Mouse (Mus musculus) heart, embryonic 14.5 days (tissue): ENCODE measurements around the gene Rnasel. TPM values are rescaled to one million over a fixed set of nuclear protein-coding genes. Genes with fewer than 3 reads are reported as not detected.

Source experiments
- ATAC-seq: fragments of 200-750 bp; cut with Nextera tagmentation; 2 replicates; pipeline ENCODE4 v1.8.0; 2017; ENCODE audit warnings: low read depth, moderate TSS enrichment; ENCODE audit not compliant: insufficient number of reproducible peaks, insufficient read depth, low FRiP score
- H3K27ac ChIP-seq, 2 experiments: fragments of 200-500 bp in 1 of 2; fragments of 300-500 bp in 1 of 2; sonication (generic) in 1 of 2; replicated peaks in 1 of 2; 2 replicates each; pipeline ENCODE4 v1.5.1; 2012 to 2014; ENCODE audit warnings: low read depth in 2 of 2, low read length in 2 of 2, control low read depth in 1 of 2, mild to moderate bottlenecking in 1 of 2, mixed read lengths in 1 of 2; ENCODE audit not compliant: control insufficient read depth in 1 of 2, insufficient read depth in 1 of 2
- H3K27me3 ChIP-seq: fragments of 300-500 bp; sonication (generic); 2 replicates; pipeline ENCODE4 v1.6.1; 2014; ENCODE audit warnings: mild to moderate bottlenecking, low read length, control low read depth; ENCODE audit not compliant: control insufficient read depth, insufficient read depth
- H3K36me3 ChIP-seq: fragments of 300-500 bp; sonication (generic); 2 replicates; pipeline ENCODE4 v1.6.1; 2014; ENCODE audit warnings: mild to moderate bottlenecking, control low read depth, low read length, mixed read lengths; ENCODE audit not compliant: control insufficient read depth, insufficient read depth
- H3K4me1 ChIP-seq, 2 experiments: fragments of 200-500 bp in 1 of 2; fragments of 300-500 bp in 1 of 2; sonication (generic) in 1 of 2; 2 replicates each; pipeline ENCODE4 v1.6.1; 2012 to 2014; ENCODE audit warnings: low read length in 2 of 2, control low read depth in 1 of 2, mixed read lengths in 1 of 2; ENCODE audit not compliant: control insufficient read depth in 2 of 2, insufficient read depth in 2 of 2
- H3K4me2 ChIP-seq: fragments of 300-500 bp; sonication (generic); 2 replicates; pipeline ENCODE4 v1.6.1; 2014; ENCODE audit warnings: mild to moderate bottlenecking, low read length
- H3K4me3 ChIP-seq, 2 experiments: fragments of 200-500 bp in 1 of 2; fragments of 300-500 bp in 1 of 2; sonication (generic) in 1 of 2; 2 replicates each; pipeline ENCODE4 v1.5.1; 2012 to 2014; ENCODE audit warnings: low read length in 2 of 2, mild to moderate bottlenecking in 2 of 2, control low read depth in 1 of 2, low read depth in 1 of 2, moderate library complexity in 1 of 2; ENCODE audit not compliant: control insufficient read depth in 1 of 2, insufficient read depth in 1 of 2
- H3K9ac ChIP-seq: fragments of 300-500 bp; sonication (generic); 2 replicates; pipeline ENCODE4 v1.6.1; 2014; ENCODE audit warnings: mild to moderate bottlenecking, low read length
- H3K9me3 ChIP-seq: fragments of 300-500 bp; sonication (generic); 2 replicates; pipeline ENCODE4 v1.6.1; 2016; ENCODE audit warnings: low read length, control low read depth; ENCODE audit not compliant: control insufficient read depth
- WGBS: fragments of 180-500 bp; shearing (Covaris S2); extraction: QIAGEN DNeasy Blood & Tissue Kit; methylation state at CpG from one replicate; pipeline ENCODE4 v1.1.7; 2014; 5-methylcytosine and 5-hydroxymethylcytosine counted together
- polyA plus RNA-seq: library from polyadenylated mRNA; unstranded; fragments of >200 nt; fragmentation: Nextera tagmentation; extraction: Ambion mirVana; gene quantifications from 2 replicates; pipeline ENCODE4 v1.2.1, GENCODE M21; 2014

Gene Rnasel
- polyA plus RNA-seq, 1 experiment from 2014 or later, result 26.7 TPM

DNA sequence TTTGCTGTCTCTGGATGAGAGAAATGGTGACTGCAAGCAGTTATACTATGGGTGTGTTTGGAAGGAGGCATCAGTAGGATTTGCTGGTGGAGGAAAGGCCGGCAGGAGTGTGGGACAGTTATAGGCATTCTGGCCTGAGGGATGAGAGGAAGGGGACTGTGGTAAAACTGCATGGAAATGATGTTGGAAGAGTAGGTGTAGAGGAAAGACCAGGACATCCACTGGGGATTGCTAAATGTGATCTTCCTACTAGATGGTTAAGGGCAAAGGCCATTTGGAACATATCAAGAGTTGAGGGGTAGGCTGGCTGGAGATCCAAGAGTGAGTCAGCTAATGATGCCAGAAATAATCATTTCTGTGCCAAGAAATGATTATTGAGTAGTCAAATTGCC, 21.5 kb downstream of the Rnasel start:
- no peak for ATAC-seq

DNA sequence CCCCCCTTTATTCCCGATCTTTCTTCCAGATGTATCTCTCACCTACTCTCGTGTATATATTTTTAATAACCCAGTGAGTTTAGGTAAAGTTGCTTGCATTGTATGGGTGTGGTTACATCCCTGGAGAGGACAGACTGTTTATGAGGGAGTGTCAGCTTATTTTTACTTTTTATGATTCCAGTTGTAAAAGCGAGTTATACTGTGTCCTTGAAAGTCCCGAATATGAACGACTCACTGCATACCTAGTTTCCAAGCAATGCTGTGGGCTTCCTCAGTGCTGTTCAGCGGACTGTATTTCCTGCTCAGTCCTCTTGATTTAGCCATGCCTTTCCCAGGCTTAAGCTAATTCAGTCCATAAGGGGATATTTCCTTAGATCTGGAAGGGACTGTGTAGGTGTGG, 25.9 kb downstream of the Rnasel start:
- H3K27me3 ChIP-seq, result no peaks in the 10 kb centered on the region
- no peaks in the 10 kb centered on the region for H3K36me3 ChIP-seq
- H3K4me3 ChIP-seq, result no peak overlapping the region
- H3K4me1 ChIP-seq, result no peaks in the 10 kb centered on the region
- no peak overlapping the region for H3K27ac ChIP-seq
- no peaks in the 10 kb centered on the region for H3K9me3 ChIP-seq
- no peak overlapping the region for H3K9ac ChIP-seq
- ATAC-seq, result no peak
- H3K4me2 ChIP-seq, result no peak overlapping the region
- 74% methylated on average over 6 of the region's 6 CpGs for whole genome bisulfite sequencing

More for the DNA sequence above, 21.5 kb downstream of the Rnasel start:
- Histone ChIP-seq H3K9ac (no peak overlapping the region), H3K27ac (no peak overlapping the region), H3K4me2 (no peak overlapping the region), H3K36me3 (no peaks in the 10 kb centered on the region), H3K27me3 (no peaks in the 10 kb centered on the region), H3K4me1 (peaks cover 4% of the 10 kb centered on the region in 2 experiments), H3K9me3 (no peaks in the 10 kb centered on the region), H3K4me3 (no peak overlapping the region)
- 84% methylated on average over 1 of the region's 1 CpGs for WGBS

DNA sequence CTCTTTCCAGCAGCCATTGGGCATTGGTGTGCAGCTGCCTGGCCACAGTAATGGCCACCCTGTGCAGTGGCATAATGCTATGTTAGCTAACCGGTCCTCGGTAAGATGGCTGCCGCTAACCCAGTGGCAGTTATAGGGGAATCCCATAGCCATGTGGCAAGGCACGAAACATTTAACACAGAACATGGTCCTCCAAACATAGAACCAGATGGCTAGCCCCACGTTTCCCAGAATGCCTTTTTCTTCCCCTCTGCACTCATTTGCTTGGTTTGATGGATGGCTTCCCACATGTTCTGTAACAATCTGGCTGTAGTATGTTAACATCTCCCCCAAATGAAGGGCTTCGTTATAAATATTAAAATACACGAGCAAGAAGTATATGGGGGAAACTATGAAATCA, 27.0 kb downstream of the Rnasel start:
- Histone ChIP-seq H3K4me2 (no peak overlapping the region), H3K27me3 (no peaks in the 10 kb centered on the region), H3K4me3 (no peak overlapping the region), H3K27ac (no peak overlapping the region), H3K4me1 (no peaks in the 10 kb centered on the region), H3K36me3 (no peaks in the 10 kb centered on the region), H3K9me3 (no peaks in the 10 kb centered on the region), H3K9ac (no peak overlapping the region)
- no peak for ATAC-seq
- WGBS, result 88% methylated on average over 7 of the region's 7 CpGs

DNA sequence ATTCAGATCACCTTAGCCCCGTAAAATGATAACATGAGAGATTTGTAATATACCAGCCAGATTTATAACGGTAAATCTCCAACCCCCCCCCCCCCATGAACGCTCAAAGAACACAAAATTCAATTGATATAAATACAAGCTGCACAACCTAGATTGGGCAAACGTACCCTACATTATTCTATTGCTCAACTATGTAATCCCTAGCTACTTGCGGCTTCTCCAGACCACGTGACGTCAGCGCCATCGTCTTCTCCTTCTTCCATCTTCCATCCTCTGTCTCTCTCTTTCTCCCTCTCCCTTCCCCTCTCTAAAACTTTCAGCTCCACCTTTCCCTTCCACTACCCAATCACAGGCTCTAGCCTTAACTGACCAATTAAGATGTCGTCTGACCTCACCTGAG, 29.0 kb downstream of the Rnasel start:
- Histone ChIP-seq H3K4me1 (no peaks in the 10 kb centered on the region), H3K9me3 (no peaks in the 10 kb centered on the region), H3K4me2 (no peak overlapping the region), H3K9ac (no peak overlapping the region), H3K27ac (no peak overlapping the region), H3K36me3 (no peaks in the 10 kb centered on the region), H3K27me3 (no peaks in the 10 kb centered on the region), H3K4me3 (no peak overlapping the region)
- 85% methylated on average over 10 of the region's 10 CpGs for WGBS
- no peak for ATAC-seq

DNA sequence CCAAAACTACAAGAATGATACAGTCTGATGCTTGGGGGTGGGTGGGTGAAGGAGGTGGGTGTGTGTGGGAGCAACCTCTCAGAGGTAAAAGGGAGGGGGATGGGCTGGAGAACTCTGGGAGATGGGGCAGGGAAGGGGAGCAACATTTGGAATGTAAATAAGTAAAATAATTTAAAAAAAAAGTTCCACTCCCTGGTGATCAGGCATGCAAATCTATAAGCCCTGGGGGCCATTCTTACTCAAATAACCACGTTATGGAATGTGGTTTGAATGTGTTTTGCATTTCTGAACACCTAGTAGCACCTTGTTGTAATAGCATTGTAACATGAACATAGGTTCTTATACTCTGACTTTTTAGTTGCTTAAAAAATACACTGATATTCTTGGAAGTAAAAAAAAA, 34.1 kb downstream of the Rnasel start:
- no peak overlapping the region for H3K9ac ChIP-seq
- 48% methylated on average over 1 of the region's 1 CpGs for WGBS
- H3K36me3 ChIP-seq, result no peaks in the 10 kb centered on the region
- H3K4me1 ChIP-seq, result no peaks in the 10 kb centered on the region
- no peaks in the 10 kb centered on the region for H3K9me3 ChIP-seq
- H3K4me2 ChIP-seq, result no peak overlapping the region
- H3K27me3 ChIP-seq, result no peaks in the 10 kb centered on the region
- no peak for ATAC-seq
- no peak overlapping the region for H3K27ac ChIP-seq
- no peak overlapping the region for H3K4me3 ChIP-seq

DNA sequence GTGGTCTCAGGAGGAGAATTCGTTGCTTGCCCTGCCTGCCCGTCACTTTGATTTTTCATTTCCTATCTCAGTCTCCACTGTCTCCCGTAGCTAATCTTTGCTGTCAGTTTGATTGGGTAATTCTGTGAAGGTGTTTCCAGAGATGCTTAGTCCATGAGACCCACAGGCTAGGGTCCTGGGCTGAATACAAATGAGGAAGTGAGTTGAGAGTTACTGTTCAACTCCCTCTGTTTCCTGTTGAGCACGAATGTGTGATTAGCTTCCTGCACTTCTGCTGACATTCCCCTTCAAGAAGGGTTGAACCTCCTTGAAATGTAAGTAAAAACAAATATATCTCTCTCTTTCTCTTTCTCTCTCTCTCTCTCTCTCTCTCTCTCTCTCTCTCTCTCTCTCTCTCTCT, 36.4 kb downstream of the Rnasel start:
- H3K4me1 ChIP-seq, result no peaks in the 10 kb centered on the region
- no peak overlapping the region for H3K4me2 ChIP-seq
- H3K36me3 ChIP-seq, result no peaks in the 10 kb centered on the region
- no peaks in the 10 kb centered on the region for H3K9me3 ChIP-seq
- 46% methylated on average over 4 of the region's 4 CpGs for WGBS
- H3K9ac ChIP-seq, result no peak overlapping the region
- H3K4me3 ChIP-seq, result no peak overlapping the region
- H3K27ac ChIP-seq, result no peak overlapping the region
- H3K27me3 ChIP-seq, result no peaks in the 10 kb centered on the region
- ATAC-seq, result no peak

DNA sequence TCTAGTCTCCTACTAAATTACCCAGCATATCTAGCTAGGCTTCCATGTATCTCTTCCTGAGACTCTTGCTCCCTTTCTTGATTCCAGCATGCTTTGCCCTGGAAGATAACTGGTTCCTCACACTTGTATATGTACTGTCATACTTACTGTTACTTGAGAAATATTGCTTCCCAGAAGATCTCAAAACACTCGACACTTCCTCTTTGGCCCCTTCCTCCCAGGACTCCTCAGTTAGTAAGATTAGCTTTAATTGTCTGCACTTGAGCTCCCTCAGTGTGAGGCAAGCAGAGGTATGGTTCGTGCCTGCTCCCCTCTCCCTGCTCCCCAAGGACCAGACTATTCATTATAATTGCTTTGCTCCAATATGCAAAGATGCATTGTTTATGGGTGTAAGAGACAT, 41.5 kb downstream of the Rnasel start:
- whole genome bisulfite sequencing, result 55% methylated on average over 2 of the region's 2 CpGs
- Histone ChIP-seq H3K4me2 (no peak overlapping the region), H3K9ac (no peak overlapping the region)

DNA sequence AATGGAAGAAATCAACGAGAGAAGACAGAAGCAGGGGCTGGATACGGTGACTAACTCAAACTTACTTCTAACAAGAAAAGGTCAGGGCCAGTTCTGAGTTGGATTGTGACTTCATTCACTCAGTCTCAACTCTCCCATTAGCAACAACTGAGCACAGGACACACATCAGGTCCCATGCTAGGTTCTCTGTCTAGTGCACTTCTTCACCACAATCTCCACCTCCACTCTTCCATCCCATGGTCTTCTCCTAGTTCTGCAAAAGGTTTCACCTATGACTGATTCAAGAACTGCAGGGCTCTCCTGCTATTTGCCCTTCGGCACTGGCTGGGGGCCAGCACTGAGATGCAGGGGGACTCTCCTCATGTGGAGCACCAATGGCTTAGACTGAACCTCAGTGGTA, 45.0 kb downstream of the Rnasel start:
- WGBS, result 80% methylated on average over 3 of the region's 3 CpGs
- no peak overlapping the region for H3K4me2 ChIP-seq
- H3K27me3 ChIP-seq, result no peaks in the 10 kb centered on the region
- H3K27ac ChIP-seq, result no peak overlapping the region
- no peaks in the 10 kb centered on the region for H3K36me3 ChIP-seq
- no peak overlapping the region for H3K9ac ChIP-seq
- ATAC-seq, result no peak
- H3K4me1 ChIP-seq, result no peaks in the 10 kb centered on the region
- no peaks in the 10 kb centered on the region for H3K9me3 ChIP-seq
- H3K4me3 ChIP-seq, result no peak overlapping the region

More for the DNA sequence above, 41.5 kb downstream of the Rnasel start:
- Histone ChIP-seq H3K9me3 (no peaks in the 10 kb centered on the region), H3K27me3 (no peaks in the 10 kb centered on the region), H3K4me1 (no peaks in the 10 kb centered on the region), H3K27ac (no peak overlapping the region), H3K36me3 (no peaks in the 10 kb centered on the region), H3K4me3 (no peak overlapping the region)
- no peak for ATAC-seq
